Mouse (Mus musculus) ovary, postnatal 10 days (tissue): Measurements from ENCODE around the gene Hspbp1.

ENCODE experiments used
- DNase-seq: peaks from one replicate; pipeline ENCODE4 v3.0.0; 2022; ENCODE audit warnings: low spot score

Gene Hspbp1

GRCm38 (mm10) chr7:4684632-4685417 lies at the start of gene Hspbp1:
Hspbp1 (minus strand) TSS chr7:4685068.
- peak; percentile 75 for DNase-seq

DNA sequence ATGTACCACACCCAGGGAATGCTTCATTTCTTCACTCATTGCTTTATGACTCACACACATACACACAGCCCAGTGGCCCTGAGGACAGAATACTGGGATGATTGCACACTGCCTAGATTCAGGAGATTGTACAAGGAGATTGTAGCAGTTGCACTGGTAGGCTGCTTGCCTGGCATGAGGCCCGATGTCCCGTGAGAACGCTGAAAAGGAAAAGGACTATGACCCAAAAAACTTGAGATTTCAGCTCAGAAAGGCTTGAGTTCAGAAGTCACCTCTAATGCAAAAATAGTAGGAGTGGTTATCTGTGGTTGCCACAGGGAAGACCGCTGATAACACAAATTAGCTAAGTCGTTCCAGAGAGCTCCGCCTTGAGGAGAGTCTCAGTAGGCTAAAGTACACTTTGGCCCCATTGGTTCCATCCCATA lies 48.1 kb upstream of the Hspbp1 start:
- no peak for DNase-seq

GRCm38 (mm10) chr7:4731090-4731489 lies 46.2 kb upstream of the Hspbp1 start:
- no peak for DNase-seq

- no peak for DNase-seq
Observed at GRCm38 (mm10) chr7:4725169-4725568, 40.3 kb upstream of the Hspbp1 start, which contains the start of gene Tmem150b. Tmem150b (minus strand) TSS chr7:4725249.

- no peak for DNase-seq
Observed at GRCm38 (mm10) chr7:4724359-4724758, 39.5 kb upstream of the Hspbp1 start.

- DNase-seq: no peak
Observed at GRCm38 (mm10) chr7:4723508-4723907, 38.6 kb upstream of the Hspbp1 start.

GRCm38 (mm10) chr7:4719276-4719675 lies 34.4 kb upstream of the Hspbp1 start:
- no peak for DNase-seq

GRCm38 (mm10) chr7:4716955-4717354 lies 32.1 kb upstream of the Hspbp1 start:
- DNase-seq: no peak

DNA sequence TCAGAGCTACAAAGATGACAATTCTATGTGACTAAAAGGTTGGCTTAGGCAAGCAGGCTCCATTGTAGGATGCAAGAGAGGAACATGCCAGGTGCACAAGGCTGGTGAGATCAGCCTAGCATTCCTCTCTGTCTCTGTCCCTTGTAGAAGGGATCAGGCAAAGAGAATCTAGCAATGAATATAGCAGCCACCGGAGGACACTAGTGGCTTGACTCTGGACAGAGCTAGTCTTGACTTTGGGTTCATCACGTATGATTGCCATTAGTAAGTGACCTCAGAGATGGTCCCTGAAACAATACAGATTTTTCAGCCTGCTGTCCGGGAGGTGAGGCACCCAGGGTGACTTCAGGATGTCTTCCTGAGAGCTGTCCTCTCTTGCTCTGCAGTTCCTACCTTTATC lies 27.7 kb upstream of the Hspbp1 start:
- DNase-seq: no peak

- no peak for DNase-seq
Observed at GRCm38 (mm10) chr7:4705098-4705497, 20.2 kb upstream of the Hspbp1 start.

GRCm38 (mm10) chr7:4703195-4703594 lies 18.3 kb upstream of the Hspbp1 start:
- no peak for DNase-seq

DNA sequence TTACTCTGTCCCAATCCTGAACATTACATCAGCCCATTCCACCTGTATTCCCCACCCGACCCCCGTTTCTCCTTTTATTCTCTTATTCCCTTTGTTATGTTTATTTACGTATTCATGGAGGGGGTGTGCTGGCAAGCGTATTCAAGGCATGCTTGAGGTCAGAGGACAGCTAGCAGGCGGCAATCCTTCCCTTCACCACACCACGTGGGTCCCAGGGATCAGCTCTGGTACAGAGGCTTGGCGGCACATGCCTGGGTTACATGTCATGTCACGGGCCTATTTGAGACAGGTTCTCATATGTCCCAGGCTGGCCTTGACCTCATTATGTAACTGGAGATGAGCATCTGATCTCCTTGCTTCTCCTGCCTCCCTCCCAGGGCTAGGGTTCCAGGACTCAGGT lies 17.5 kb upstream of the Hspbp1 start:
- DNase-seq: no peak

DNA sequence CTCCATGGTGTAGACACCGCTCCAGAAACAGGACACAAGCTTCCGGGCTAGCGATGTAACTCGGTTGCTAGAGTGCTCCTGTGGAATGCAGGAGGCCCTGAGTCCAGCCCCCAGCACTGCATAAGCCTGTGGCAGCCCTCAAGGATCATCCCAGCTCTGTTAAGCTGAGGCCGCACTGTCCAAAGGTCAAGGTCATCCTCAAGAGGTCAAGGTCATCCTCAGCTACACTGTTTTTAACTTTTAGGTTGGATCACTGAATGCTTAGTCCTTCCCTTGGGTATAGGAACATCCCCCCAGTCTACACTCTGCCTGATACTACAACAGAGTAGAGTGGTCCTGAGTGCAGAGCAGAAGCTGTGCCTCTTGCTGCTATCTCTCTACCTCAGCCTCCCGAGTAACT lies 8.1 kb upstream of the Hspbp1 start:
- no peak for DNase-seq

GRCm38 (mm10) chr7:4690951-4691653 lies 6.2 kb upstream of the Hspbp1 start:
- no peak for DNase-seq

- DNase-seq: peak; percentile 49
Observed at GRCm38 (mm10) chr7:4690387-4690786, 5.5 kb upstream of the Hspbp1 start, which contains the start of gene Brsk1. Brsk1 (plus strand) TSS chr7:4690604.

DNA sequence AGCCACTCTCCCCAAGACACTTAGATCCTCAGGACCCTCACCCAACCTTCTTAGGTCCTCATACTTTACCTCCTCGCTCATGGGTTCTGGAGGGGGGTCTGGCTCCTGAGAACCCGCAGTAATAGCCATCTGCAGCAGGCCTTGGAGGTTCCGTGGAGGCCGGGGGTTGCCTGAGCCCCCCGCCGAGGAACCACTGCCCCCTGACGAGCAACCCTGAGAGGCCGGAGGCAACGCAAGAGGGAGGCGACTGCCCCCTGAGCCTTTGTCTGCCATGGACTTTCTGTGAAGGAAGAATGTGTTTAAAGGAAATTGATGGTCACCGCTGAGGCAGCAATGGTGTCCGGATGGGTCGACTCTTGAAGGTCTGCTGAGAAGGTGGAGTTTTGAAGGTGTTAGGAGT lies 665 bp downstream of the Hspbp1 start:
- no peak for DNase-seq

- DNase-seq: no peak
Observed at GRCm38 (mm10) chr7:4683307-4683706, 1.6 kb downstream of the Hspbp1 start.

GRCm38 (mm10) chr7:4675200-4675599 lies 9.7 kb downstream of the Hspbp1 start:
- no peak for DNase-seq

DNA sequence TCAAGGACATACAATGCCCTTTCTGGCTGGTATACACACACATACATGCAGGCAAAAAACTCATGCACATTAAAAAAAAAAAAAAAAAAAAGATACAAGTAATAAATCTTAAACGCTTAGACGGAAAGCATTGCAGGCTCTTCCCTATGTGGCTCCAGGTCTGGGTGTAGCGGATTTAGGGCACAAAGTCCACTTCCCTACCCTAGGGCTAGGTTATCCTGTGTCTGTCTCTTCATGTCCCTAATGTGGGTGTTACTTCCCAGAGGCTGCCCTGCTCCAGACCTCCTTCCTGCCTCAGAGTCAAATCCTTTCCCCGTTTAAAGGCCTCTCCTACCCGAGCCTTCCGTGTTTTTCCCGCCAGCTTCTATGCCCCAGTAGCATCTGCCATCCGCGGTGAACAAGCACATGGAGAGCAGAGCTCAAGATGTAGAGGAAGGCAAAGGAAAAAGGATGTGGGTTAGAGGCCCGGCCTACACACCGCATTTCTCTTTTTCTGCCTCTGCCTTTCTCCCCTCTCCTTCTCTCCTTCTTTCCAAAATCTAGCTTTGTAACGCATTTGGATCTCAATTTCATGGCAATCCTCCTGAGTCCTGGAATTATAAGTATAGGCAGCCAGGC lies 10.6 kb downstream of the Hspbp1 start:
- DNase-seq: no peak

GRCm38 (mm10) chr7:4671956-4672355 lies 12.9 kb downstream of the Hspbp1 start:
- DNase-seq: no peak

- DNase-seq: no peak
Observed at GRCm38 (mm10) chr7:4670655-4671255, 14.1 kb downstream of the Hspbp1 start.

DNA sequence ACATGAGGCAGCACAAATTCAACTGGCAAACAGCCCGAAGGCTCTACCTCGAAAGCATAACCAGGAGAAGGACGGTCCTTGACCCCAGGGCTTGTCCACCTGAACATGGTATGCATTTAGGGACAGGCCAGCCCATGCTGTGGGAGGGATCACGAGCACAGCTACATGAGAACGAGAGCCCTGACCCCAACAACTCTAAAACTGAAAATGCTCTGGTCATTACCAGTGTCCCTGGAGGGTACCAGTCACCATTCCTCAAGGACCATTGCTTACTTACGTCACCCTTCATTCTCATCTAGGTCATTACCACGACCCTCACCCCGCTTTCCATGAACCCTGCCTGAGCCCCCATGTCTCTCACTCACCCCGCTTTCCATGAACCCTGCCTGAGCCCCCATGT lies 15.7 kb downstream of the Hspbp1 start:
- DNase-seq: no peak

- no peak for DNase-seq
Observed at GRCm38 (mm10) chr7:4668506-4668905, 16.4 kb downstream of the Hspbp1 start.
